Mouse (Mus musculus) retina, adult 2 months (tissue): ENCODE data around the gene Slc1a2.

Experiments used
- DNase-seq: peaks from one replicate; pipeline ENCODE4 v3.0.0-alpha.2; 2012; ENCODE audit warnings: low read depth, low spot score

Slc1a2 gene

DNA sequence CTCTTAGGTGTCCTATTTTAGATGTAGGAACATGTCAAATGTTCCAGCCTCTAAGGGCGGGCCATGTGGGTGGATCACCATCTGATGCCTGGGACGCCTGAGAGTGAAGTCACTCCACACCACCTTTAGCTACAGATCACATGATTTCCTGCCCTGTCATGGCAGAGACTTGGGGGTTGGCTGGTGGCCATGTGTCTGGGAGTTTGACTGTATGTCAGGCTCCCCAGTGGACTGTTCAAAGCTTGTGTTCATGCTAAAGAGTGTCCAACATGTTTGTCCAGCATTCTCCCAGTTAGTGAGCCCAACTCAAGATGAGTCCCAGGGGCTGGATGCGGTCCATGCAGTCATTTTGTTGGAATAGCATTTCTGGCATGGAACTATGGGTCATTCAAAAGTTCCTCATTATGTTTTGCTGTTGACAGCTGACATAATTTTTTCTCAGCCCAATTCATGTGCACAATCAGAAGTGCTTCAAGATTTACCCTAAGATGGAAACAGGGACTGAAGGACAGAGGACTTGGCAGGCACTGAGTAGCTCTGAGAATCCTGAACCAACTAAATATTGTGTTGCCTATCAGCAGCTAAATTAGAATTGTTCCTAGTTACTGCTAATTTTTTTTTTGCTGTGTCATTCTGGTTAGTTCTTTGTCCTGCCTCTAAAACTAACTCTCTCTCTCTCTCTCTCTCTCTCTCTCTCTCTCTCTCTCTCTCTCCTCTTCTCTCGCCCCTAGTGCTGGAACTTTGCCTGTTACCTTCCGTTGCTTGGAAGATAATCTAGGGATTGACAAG is 102.0 kb downstream of the Slc1a2 start:
- no peak for DNase-seq

DNA sequence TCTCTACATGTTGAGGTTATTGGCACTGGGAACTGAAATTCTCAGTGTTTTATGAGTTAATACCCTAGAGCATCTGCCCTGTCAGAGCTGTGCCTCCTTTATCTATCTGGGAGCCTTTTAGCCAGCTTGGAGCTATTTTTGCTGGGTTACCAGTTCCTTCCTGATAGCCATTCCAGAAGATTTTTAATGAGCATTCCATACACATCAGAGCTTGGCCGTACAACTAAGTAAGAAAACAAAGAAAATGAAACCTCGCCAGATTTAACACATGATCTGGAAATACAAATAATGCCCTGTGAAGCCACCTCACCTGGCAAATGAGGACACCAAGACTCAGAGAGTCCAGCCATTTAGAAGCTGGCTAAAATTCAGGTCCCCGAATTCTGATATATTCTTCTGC is 104.7 kb downstream of the Slc1a2 start:
- DNase-seq = no peak

DNA sequence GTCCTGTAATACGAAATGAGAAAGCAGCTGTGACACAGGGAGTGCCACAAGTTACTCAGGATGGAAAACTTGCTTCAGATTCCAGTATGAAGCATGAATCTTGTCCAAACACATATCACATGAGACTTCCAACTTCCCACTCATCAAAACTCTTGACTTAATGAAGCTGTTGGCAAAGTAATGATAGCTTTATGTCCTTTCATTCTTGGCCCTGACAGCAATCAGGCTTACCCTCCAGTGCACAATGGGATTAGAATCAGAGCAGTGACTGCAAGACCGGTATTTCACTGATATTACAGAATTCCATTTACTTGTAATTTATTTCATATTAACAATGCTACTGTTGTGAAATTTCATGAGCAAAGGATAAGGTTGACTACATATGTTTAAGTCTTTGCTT is 105.5 kb downstream of the Slc1a2 start:
- no peak for DNase-seq

- no peak for DNase-seq
These were observed 106.3 kb downstream of the Slc1a2 start for GRCm38 (mm10) chr2:102764602-102765374.

- no peak for DNase-seq
These were observed 109.8 kb downstream of the Slc1a2 start for GRCm38 (mm10) chr2:102768267-102768666.

- DNase-seq = no peak
These were observed 112.8 kb downstream of the Slc1a2 start for GRCm38 (mm10) chr2:102771304-102771703.

DNA sequence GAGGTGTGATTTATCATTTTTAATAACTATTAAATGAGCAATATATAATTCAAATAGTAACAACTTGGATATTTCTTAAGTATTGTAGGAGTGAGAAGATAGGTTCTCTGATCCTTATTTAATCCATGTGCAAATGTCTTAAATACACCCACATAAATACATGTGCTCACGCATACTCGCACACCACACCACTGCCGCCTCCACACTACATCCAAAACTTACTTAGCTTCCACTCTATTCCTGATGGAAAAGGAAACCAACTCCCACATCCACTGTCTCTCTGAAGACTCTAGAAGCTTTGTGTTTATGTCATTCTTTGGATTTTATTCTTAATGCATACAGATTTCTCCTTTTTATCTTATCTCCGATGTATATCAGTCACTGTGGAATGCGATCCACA is 113.8 kb downstream of the Slc1a2 start:
- DNase-seq = no peak

GRCm38 (mm10) chr2:102774700-102775099 is 116.2 kb downstream of the Slc1a2 start:
- DNase-seq = no peak

- no peak for DNase-seq
These were observed 117.1 kb downstream of the Slc1a2 start for GRCm38 (mm10) chr2:102775561-102775960.

GRCm38 (mm10) chr2:102778208-102778607 is 119.7 kb downstream of the Slc1a2 start:
- DNase-seq = no peak

DNA sequence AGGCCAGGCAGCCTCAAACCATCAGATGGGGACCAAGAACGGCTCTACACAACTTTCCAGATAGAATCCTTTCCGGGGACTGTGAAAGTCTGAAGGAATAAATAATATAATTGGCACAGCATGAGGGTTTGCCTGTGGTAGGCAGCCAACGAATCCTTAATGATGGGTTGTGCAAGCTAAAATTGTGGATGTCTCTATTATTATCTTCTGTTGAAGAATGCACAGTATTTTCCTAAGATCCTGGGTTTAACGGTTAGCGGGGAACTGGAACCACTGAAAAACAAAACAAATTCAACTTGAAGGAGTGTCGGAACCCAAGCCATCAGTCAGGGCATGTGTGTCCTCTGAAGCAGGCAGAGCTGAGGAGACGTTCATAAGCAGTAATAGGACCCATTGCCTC is 124.3 kb downstream of the Slc1a2 start:
- DNase-seq = no peak

GRCm38 (mm10) chr2:102785696-102786095 is 127.2 kb downstream of the Slc1a2 start:
- DNase-seq = no peak

DNA sequence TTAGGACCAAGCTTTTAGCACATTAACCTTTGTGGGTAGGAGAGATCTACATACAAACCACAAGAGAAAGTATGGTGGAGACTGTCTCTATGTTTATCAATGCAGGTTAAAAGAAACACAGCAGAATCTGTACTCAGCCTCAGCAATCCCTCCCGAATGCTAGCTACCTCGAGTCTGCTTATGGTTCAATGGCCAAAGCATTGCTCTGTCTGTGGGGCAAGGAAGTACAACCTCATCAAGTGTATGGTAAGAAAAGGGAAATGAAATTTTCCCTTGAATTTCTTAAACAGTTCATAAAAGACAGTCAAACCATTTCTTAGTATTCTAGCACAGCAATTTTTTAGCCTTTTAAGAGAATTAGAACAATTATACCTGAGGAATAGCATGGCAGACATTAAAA is 133.2 kb downstream of the Slc1a2 start:
- DNase-seq = no peak

GRCm38 (mm10) chr2:102792804-102793203 is 134.3 kb downstream of the Slc1a2 start:
- DNase-seq = no peak

- DNase-seq = no peak
These were observed 136.6 kb downstream of the Slc1a2 start for GRCm38 (mm10) chr2:102795034-102795433.

DNA sequence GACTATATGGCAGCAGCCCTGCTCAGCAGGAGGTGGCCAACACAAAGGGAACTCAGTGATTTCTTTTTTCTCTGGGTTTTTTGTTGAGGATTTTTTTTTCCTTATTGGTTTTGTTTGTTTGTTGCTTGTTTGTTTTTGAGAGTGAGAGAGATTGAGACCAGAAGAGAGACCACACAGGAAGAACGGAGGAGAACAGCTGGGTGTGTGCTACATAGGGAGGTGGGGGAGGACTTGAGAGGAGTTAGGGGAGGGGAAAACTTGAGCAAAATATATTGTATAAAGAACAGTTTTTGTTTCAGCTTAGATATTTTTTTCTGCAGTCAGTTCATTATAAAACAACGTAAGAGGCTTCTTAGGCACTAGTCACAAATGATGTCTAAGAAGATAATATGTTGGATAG is 139.7 kb downstream of the Slc1a2 start:
- no peak for DNase-seq

- DNase-seq = no peak
These were observed 143.4 kb downstream of the Slc1a2 start for GRCm38 (mm10) chr2:102801899-102802298.

- DNase-seq = peak; percentile 25
These were observed 145.7 kb downstream of the Slc1a2 start for GRCm38 (mm10) chr2:102804109-102804508.

DNA sequence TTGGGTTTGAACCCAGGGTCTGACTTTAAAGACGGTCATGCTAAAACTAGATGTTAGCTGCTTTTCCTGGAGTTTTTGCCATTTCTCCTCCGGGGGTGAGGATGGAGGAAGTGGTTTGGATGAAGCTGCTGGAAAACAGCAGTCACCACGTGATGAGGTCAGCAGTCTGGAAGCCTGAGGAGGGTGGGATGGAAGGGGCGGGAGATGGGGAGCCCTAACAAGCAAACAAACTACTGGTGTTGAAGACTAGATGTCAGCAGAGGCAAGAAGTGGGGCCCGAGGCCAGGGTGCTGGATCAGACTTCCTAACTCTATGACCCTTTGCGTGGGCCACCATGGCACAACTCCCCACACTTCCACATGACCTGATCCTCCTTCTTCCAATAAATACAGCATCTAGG is 146.8 kb downstream of the Slc1a2 start:
- DNase-seq = no peak

DNA sequence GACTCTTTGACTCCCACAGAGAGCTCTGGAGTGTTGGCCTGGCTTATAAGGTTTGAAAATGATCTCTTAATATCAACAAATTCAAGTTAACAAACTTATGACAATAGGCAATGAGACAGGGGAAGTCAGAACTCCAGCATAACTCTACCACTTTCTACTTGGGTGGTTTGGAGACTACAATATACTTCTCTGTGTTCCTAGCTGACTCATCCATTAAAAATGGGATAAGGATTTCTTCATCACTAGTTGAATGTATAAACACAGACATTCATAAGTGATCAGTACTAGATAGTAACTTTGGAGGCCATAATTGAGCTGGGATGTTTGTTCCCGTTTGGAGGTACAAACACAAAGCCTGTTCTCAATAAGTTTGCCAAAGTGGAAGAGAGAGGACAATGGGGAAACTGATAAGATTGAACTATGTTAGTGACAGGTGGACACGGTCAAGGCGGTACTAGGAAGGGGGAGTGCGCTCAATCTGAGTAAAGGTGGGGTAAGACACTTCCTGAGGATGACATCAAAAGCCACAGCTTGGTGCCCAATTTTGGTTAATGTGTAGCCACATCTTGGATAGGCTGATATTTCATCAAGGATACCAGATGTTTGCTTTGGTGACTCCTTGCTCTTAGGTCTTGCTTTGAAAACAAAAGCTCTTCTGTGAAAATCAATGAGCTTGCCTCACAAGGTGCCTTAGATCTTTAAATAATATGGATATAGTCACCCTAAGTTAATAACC is 147.5 kb downstream of the Slc1a2 start:
- no peak for DNase-seq

DNA sequence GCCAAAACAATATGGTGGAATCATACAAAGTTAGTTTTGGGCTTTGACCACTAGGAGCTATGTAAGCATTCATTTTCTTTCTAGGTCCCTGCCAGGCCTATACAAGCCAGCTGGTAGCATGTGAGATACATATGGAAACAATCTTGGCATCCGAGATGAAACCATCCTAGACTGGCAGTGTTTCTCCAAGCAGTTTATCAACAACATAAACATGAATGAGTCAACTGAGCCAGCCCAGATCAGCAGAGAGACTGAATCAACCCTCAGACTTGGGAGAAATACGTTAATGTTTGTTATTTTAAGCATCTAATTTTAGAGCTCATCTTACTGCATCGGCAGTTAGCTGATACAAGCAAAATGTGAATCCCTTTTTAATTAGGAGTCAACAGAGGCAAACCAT is 149.2 kb downstream of the Slc1a2 start:
- no peak for DNase-seq

DNA sequence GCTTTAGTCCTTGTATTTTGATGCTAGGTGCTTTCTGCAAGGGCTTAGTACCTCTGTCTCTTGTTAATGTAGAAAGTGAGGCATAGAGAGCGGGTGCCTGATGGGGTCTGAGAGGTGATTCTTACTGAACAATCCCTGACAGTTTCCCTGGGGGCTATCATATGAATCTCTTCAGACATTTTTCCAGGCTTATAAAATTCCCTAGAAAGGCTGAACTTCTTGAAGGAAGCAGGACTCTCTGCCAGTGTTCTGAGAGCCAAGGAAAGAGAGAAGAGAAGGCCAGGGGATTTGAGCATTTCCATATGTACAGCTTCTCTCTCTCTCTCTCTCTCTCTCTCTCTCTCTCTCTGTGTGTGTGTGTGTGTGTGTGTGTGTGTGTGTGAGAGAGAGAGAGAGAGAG is 151.0 kb downstream of the Slc1a2 start:
- DNase-seq = no peak
